Mouse (Mus musculus) E14TG2a.4 (cell line): ENCODE measurements around the gene Coch.
"Not testable (repeated sequence)": the region's sequence is repeated elsewhere in the genome, so short reads cannot be mapped to it uniquely, and the experiment has no call there.

Experiments used
- H3K27me3 ChIP-seq: 2 replicates; pipeline ENCODE4 v1.6.1; 2014; ENCODE audit warnings: low read length, control low read depth; ENCODE audit not compliant: insufficient read depth
- H3K36me3 ChIP-seq: 2 replicates; pipeline ENCODE4 v1.6.1; 2014; ENCODE audit warnings: low read length, control low read depth; ENCODE audit not compliant: insufficient read depth
- H3K4me1 ChIP-seq: replicated peaks from 2 replicates; pipeline ENCODE4 v1.6.1; 2014; ENCODE audit warnings: low read depth, low read length, control low read depth
- H3K4me3 ChIP-seq: replicated peaks from 2 replicates; pipeline ENCODE4 v1.5.1; 2014; ENCODE audit warnings: mild to moderate bottlenecking, low read length
- H3K9me3 ChIP-seq: 2 replicates; pipeline ENCODE4 v1.6.1; 2014; ENCODE audit warnings: low read length, control low read depth
- CTCF ChIP-seq: conservative IDR thresholded peaks from 2 replicates; pipeline ENCODE4 v1.5.1; 2014; ENCODE audit warnings: low read length
- NANOG ChIP-seq: IDR thresholded peaks from 2 replicates; pipeline ENCODE4 v1.6.1; 2014; ENCODE audit warnings: borderline replicate concordance, low read length, mixed read lengths
- POU5F1 ChIP-seq: IDR thresholded peaks from 2 replicates; pipeline ENCODE4 v1.6.1; 2014; ENCODE audit warnings: low read length, borderline replicate concordance

Coch gene

GRCm38 (mm10) chr12:51593229-51594029 lies at the start of gene Coch:
TSS of gene Coch (plus strand) at chr12:51593341.
- Histone ChIP-seq H3K27me3 (peaks cover 53% of the 10 kb centered on the region), H3K9me3 (0 out of 2 replicates have a peak, but pooled peaks cover 4% of the 10 kb centered on the region), H3K4me3 (peak within 1 kb of the TSS; percentile 85), H3K4me1 (peaks cover 26% of the 10 kb centered on the region), H3K36me3 (no peaks in the 10 kb centered on the region)
- no peak for TF ChIP-seq CTCF
- no peak for TF ChIP-seq NANOG
- TF ChIP-seq POU5F1: no peak

- TF ChIP-seq NANOG: no peak
- Histone ChIP-seq H3K9me3 (peaks cover 31% of the 10 kb centered on the region), H3K27me3 (no peaks in the 10 kb centered on the region), H3K36me3 (no peaks in the 10 kb centered on the region), H3K4me1 (peaks cover 7% of the 10 kb centered on the region; the same call in 1 of the 2 replicates), H3K4me3 (no peak overlapping the region)
These were observed 49.7 kb upstream of the Coch start for GRCm38 (mm10) chr12:51543402-51543960.

- no peaks in the 10 kb centered on the region for H3K27me3 ChIP-seq
- TF ChIP-seq POU5F1 (no peak), CTCF (no peak), NANOG (no peak)
- no peaks in the 10 kb centered on the region for H3K4me1 ChIP-seq
- no peak overlapping the region for H3K4me3 ChIP-seq
- no peaks in the 10 kb centered on the region for H3K36me3 ChIP-seq
- H3K9me3 ChIP-seq: peaks cover 50% of the 10 kb centered on the region
These were observed 38.1 kb upstream of the Coch start for GRCm38 (mm10) chr12:51555041-51555440.

DNA sequence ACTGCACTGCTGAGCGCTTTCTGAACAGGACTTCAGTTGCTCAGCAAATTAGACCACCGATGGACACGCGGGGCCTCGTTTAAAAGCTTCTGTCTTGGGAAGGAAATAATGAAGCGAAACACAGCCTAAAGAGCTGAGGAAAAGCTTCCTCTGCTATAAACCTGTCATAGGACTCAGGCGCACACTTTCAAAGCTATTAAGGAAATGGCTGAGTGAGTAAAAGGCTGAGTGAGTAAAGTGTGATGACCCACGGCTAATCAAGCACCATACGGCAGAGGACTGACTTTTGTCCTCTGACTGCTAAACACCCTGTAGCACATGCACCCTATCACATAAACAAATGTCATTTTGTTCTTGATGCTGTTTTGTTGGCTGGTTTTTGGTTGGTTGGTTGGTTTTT lies 31.7 kb upstream of the Coch start:
- no peaks in the 10 kb centered on the region for H3K27me3 ChIP-seq
- no peaks in the 10 kb centered on the region; the same call in 1 of the 2 replicates for H3K9me3 ChIP-seq
- no peak overlapping the region for H3K4me3 ChIP-seq
- H3K4me1 ChIP-seq: no peaks in the 10 kb centered on the region
- H3K36me3 ChIP-seq: no peaks in the 10 kb centered on the region
- TF ChIP-seq CTCF: no peak
- no peak for TF ChIP-seq POU5F1
- no peak for TF ChIP-seq NANOG

DNA sequence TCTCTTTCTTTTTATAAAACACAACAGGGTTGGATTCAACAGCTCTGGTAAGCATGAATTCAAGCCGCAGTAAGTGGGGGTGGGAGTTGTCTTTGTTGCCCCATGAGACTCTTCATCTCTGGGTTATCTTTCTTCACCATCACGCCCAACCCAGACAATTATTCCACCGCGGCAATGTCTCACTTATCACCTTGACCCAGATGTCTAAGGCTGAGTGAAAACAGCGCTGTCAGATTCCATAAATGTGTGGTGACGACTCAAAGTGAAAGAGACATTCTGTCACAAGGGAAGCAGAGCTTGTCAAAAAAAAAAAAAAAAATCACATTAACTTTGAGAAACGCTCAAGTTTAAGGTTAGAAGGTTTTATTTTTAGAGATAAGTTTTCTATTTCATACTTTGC lies 25.9 kb upstream of the Coch start:
- H3K27me3 ChIP-seq: no peaks in the 10 kb centered on the region
- H3K4me3 ChIP-seq: no peak overlapping the region
- H3K36me3 ChIP-seq: no peaks in the 10 kb centered on the region
- no peaks in the 10 kb centered on the region for H3K9me3 ChIP-seq
- TF ChIP-seq CTCF: no peak
- TF ChIP-seq POU5F1: no peak
- no peak for TF ChIP-seq NANOG
- H3K4me1 ChIP-seq: peaks cover 9% of the 10 kb centered on the region

GRCm38 (mm10) chr12:51569472-51569871 lies 23.7 kb upstream of the Coch start:
- Histone ChIP-seq H3K36me3 (no peaks in the 10 kb centered on the region), H3K4me3 (no peak overlapping the region), H3K27me3 (no peaks in the 10 kb centered on the region), H3K4me1 (peaks cover 9% of the 10 kb centered on the region), H3K9me3 (no peaks in the 10 kb centered on the region)
- no peak for TF ChIP-seq NANOG
- no peak for TF ChIP-seq POU5F1
- no peak for TF ChIP-seq CTCF

DNA sequence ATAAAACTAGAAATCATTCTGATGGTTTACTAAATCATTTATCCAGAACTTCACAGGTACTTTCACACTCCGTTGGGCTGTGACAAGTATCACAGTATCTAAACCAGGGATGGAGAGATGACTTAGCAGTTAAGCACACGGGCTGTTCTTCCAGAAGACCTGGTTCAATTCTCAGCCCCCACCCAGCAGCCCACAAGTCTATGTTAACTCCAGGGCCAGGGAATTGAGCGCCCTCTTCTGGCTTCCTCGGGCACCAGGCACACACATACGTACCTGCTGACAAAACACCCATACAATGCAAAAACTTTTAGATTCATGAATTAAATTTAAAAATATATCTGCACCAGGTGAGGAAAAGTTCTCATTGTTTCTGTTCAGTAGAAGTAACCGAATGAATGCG lies 23.2 kb upstream of the Coch start:
- Histone ChIP-seq H3K36me3 (no peaks in the 10 kb centered on the region), H3K4me1 (peaks cover 9% of the 10 kb centered on the region), H3K27me3 (no peaks in the 10 kb centered on the region), H3K9me3 (no peaks in the 10 kb centered on the region), H3K4me3 (no peak overlapping the region)
- TF ChIP-seq POU5F1 (no peak), CTCF (peak; percentile 73)

DNA sequence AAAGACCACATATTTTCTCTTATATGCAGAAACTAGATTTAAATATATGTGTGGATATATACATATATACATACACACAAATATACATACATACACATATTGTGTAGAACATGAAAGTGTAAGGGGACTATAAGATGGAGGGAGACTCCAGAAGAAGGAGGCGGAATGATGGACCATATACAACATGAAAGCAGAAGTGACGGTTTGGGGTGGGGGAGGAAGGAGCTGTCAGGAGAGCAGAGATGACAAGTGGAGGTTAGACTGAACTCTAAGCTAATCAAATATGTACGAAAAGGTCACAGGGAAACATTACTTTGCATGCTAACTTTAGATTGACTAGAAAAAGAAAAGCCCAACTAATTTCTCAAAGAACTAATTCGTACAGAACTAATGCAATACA lies 20.5 kb upstream of the Coch start:
- H3K36me3 ChIP-seq: no peaks in the 10 kb centered on the region
- H3K9me3 ChIP-seq: no peaks in the 10 kb centered on the region
- H3K4me1 ChIP-seq: peaks cover 9% of the 10 kb centered on the region
- H3K4me3 ChIP-seq: no peak overlapping the region
- H3K27me3 ChIP-seq: no peaks in the 10 kb centered on the region
- TF ChIP-seq CTCF (no peak), POU5F1 (no peak), NANOG (no peak)

- H3K27me3 ChIP-seq, H3K36me3 ChIP-seq, H3K9me3 ChIP-seq, H3K4me3 ChIP-seq, H3K4me1 ChIP-seq: not testable (repeated sequence)
These were observed 15.3 kb upstream of the Coch start for GRCm38 (mm10) chr12:51577816-51578215.
